In genomic region chr3:40760746-40761145, GRCm38 (mm10) we compare ENCODE assay signal across 2 mouse cellular contexts.
TF ChIP-seq lines count a peak whose summit lies in the region.

No protein-coding gene starts in this region.

TF ChIP-seq in CH12.LX, 34 proteins besides CTCF, POLR2A, EP300 and RAD21:
- peak; percentile 51; the same call in 1 of the 2 replicates for TF ChIP-seq MEF2A (IDR thresholded peaks at IDR 0.05; ENCODE audit: borderline replicate concordance, low read depth, low read length)
- TF ChIP-seq MXI1 (IDR thresholded peaks at IDR 0.05; ENCODE audit: low read depth, low read length), result no peak

TF ChIP-seq in myocyte, 11 proteins besides CTCF, POLR2A, EP300 and RAD21:
- TF ChIP-seq TCF12 (IDR thresholded peaks at IDR 0.05; ENCODE audit: insufficient read depth, poor library complexity, severe bottlenecking) (no peak), REST (IDR thresholded peaks at IDR 0.05; ENCODE audit: insufficient read depth, insufficient read length) (no peak), POLR2AphosphoS2 (IDR thresholded peaks at IDR 0.05; ENCODE audit: insufficient read length, low read depth) (no peak), E2F4 (IDR thresholded peaks at IDR 0.05; ENCODE audit: insufficient read depth) (no peak), CEBPB (IDR thresholded peaks at IDR 0.05; ENCODE audit: insufficient read depth, poor library complexity, severe bottlenecking) (no peak), MAX (IDR thresholded peaks at IDR 0.05; ENCODE audit: low read depth) (no peak), USF1 (IDR thresholded peaks at IDR 0.05; ENCODE audit: low read depth) (no peak), MYOG (IDR thresholded peaks at IDR 0.05; ENCODE audit: control insufficient read depth in 1 of 3, insufficient read depth in 1 of 3, insufficient read length in 2 of 3, low read depth in 2 of 3) (no peak), MYOD1 (IDR thresholded peaks at IDR 0.05; ENCODE audit: control insufficient read depth in 1 of 3, insufficient read length in 2 of 3, low read depth in 2 of 3) (no peak)
TF ChIP-seq in myocyte: peak in this region for 0.
